Mouse (Mus musculus): ENCODE measurements around the gene Frem1. TPM values are rescaled to one million over a fixed set of nuclear protein-coding genes. Genes with fewer than 3 reads are reported as not detected.

Gene Frem1
- total and polyA plus RNA-seq, 3 experiments, result not detected

GRCm38 (mm10) chr4:82876656-82877055, 175.5 kb downstream of the Frem1 start:
- Histone ChIP-seq H3K79me2 (replicated peaks; ENCODE audit: control insufficient read depth, extremely low read depth, insufficient read depth, poor library complexity, severe bottlenecking) (no peaks in the 10 kb centered on the region), H3K4me2 (ENCODE audit: insufficient read depth, low read depth, poor library complexity, severe bottlenecking) (no peak overlapping the region), H3K9ac (ENCODE audit: insufficient read depth, low read depth) (no peak overlapping the region), H3K27me3 (replicated peaks) (no peaks in the 10 kb centered on the region), H3K9me3 (replicated peaks; ENCODE audit: low read length) (no peaks in the 10 kb centered on the region), H3K36me3 (replicated peaks in 1 of 2; ENCODE audit: control insufficient read depth in 1 of 2, insufficient read depth in 1 of 2, low read length in 1 of 2) (no peaks in the 10 kb centered on the region), H3K27ac (ENCODE audit: insufficient read depth, low read depth) (no peak overlapping the region), H3K4me1 (ENCODE audit: control insufficient read depth in 1 of 2, insufficient read depth in 2 of 2) (0 out of 4 replicates have a peak, but pooled peaks cover 0 to 2% of the 10 kb centered on the region in 2 experiments), H3K4me3 (replicated peaks in 1 of 3; ENCODE audit: low read depth in 2 of 3, low read length in 2 of 3, poor library complexity in 1 of 3) (no peak overlapping the region)
- dilution Hi-C loops (cut with MboI; ENCODE audit: extremely low pct_ligation_motif_present, extremely low pct_unique_long_range_greater_than_20kb, low sequenced_read_pairs) (no loop called here), in situ Hi-C loops (cut with MboI; ENCODE audit: low pct_ligation_motif_present, low pct_unique_long_range_greater_than_20kb, low sequenced_read_pairs) (no loop called here)
- TF ChIP-seq CHD1 (IDR thresholded peaks at IDR 0.05; ENCODE audit: low read depth, low read length) (no peak), NELFE (IDR thresholded peaks at IDR 0.05; ENCODE audit: low read depth, low read length) (no peak), EP300 (IDR thresholded peaks at IDR 0.05; ENCODE audit: low read length) (no peak), E2F4 (IDR thresholded peaks at IDR 0.05; ENCODE audit: insufficient replicate concordance, low read depth, low read length) (no peak), SIN3A (IDR thresholded peaks at IDR 0.05; ENCODE audit: low read length) (no peak), SMC3 (IDR thresholded peaks at IDR 0.05; ENCODE audit: low read depth, low read length) (no peak), ZMIZ1 (IDR thresholded peaks at IDR 0.05; ENCODE audit: low read depth, low read length) (no peak), ETS1 (conservative IDR thresholded peaks at IDR 0.05; ENCODE audit: low read depth, low read length) (no peak), JUND (conservative IDR thresholded peaks at IDR 0.05; ENCODE audit: low read depth, low read length) (no peak), ELF1 (IDR thresholded peaks at IDR 0.05; ENCODE audit: low read depth, low read length) (no peak), MYC (IDR thresholded peaks at IDR 0.05; ENCODE audit: low read depth, low read length) (no peak), MAZ (IDR thresholded peaks at IDR 0.05; ENCODE audit: low read depth, low read length) (no peak), TCF12 (IDR thresholded peaks at IDR 0.05; ENCODE audit: low read depth, low read length) (no peak), USF1 (IDR thresholded peaks at IDR 0.05; ENCODE audit: low read depth, low read length) (no peak)
- no peak for DNase-seq (ENCODE audit: extremely low read depth)

- in situ Hi-C loops (cut with MboI; ENCODE audit: low pct_ligation_motif_present, low pct_unique_long_range_greater_than_20kb, low sequenced_read_pairs), result no loop called here
- no peaks in the 10 kb centered on the region for H3K79me2 ChIP-seq (replicated peaks; ENCODE audit: control insufficient read depth, extremely low read depth, insufficient read depth, poor library complexity, severe bottlenecking)
Observed at GRCm38 (mm10) chr4:82875532-82875931, 176.6 kb downstream of the Frem1 start.

More at GRCm38 (mm10) chr4:82875532-82875931, 176.6 kb downstream of the Frem1 start:
- dilution Hi-C loops (cut with MboI; ENCODE audit: extremely low pct_ligation_motif_present, extremely low pct_unique_long_range_greater_than_20kb, low sequenced_read_pairs), result no loop called here
- no peak overlapping the region for H3K4me3 ChIP-seq (replicated peaks in 1 of 3; ENCODE audit: low read depth in 2 of 3, low read length in 2 of 3, poor library complexity in 1 of 3)
- DNase-seq (ENCODE audit: extremely low read depth), result no peak
- H3K9me3 ChIP-seq (replicated peaks; ENCODE audit: low read length), result no peaks in the 10 kb centered on the region
- H3K4me1 ChIP-seq (ENCODE audit: control insufficient read depth in 1 of 2, insufficient read depth in 2 of 2), result 0 out of 4 replicates have a peak, but pooled peaks cover 0 to 2% of the 10 kb centered on the region in 2 experiments
- TF ChIP-seq MAZ (IDR thresholded peaks at IDR 0.05; ENCODE audit: low read depth, low read length), result no peak
- TF ChIP-seq POLR2A (IDR thresholded peaks at IDR 0.05; ENCODE audit: low read depth, low read length), result no peak
- TF ChIP-seq BHLHE40 (IDR thresholded peaks at IDR 0.05; ENCODE audit: low read depth, low read length), result no peak
- no peak for TF ChIP-seq RCOR1 (conservative IDR thresholded peaks at IDR 0.05; ENCODE audit: low read depth, low read length)
- H3K9ac ChIP-seq (ENCODE audit: insufficient read depth, low read depth), result no peak overlapping the region
- no peak overlapping the region for H3K27ac ChIP-seq (ENCODE audit: insufficient read depth, low read depth)
- no peak overlapping the region for H3K4me2 ChIP-seq (ENCODE audit: insufficient read depth, low read depth, poor library complexity, severe bottlenecking)
- no peaks in the 10 kb centered on the region for H3K27me3 ChIP-seq (replicated peaks)
- H3K36me3 ChIP-seq (replicated peaks in 1 of 2; ENCODE audit: control insufficient read depth in 1 of 2, insufficient read depth in 1 of 2, low read length in 1 of 2), result no peaks in the 10 kb centered on the region

Measured in CH12.LX (cell line).